Mouse (Mus musculus) limb, embryonic 11.5 days (tissue): ENCODE results near the gene H2afy2. TPM values are rescaled to one million over a fixed set of nuclear protein-coding genes. Genes with fewer than 3 reads are reported as not detected.

Experiments used
- ATAC-seq: fragments of 200-750 bp; cut with Nextera tagmentation; 2 replicates; pipeline ENCODE4 v1.8.0; 2017; ENCODE audit warnings: low read depth; ENCODE audit not compliant: insufficient number of reproducible peaks, low FRiP score, low TSS enrichment
- DNase-seq: peaks from one replicate; pipeline ENCODE4 v3.0.0-alpha.2; 2015; ENCODE audit warnings: low spot score
- H3K27ac ChIP-seq: fragments of 300-500 bp; sonication (generic); replicated peaks from 2 replicates; pipeline ENCODE4 v1.5.1; 2014; ENCODE audit warnings: low read depth, mild to moderate bottlenecking, low read length
- H3K27me3 ChIP-seq: fragments of 300-500 bp; sonication (generic); 2 replicates; pipeline ENCODE4 v1.6.1; 2014; ENCODE audit warnings: mild to moderate bottlenecking, low read length, mixed read lengths; ENCODE audit not compliant: control insufficient read depth, insufficient read depth
- H3K36me3 ChIP-seq: fragments of 300-500 bp; sonication (generic); 2 replicates; pipeline ENCODE4 v1.6.1; 2014; ENCODE audit warnings: mild to moderate bottlenecking, low read length, moderate library complexity, mixed read lengths; ENCODE audit not compliant: control insufficient read depth, insufficient read depth
- H3K4me1 ChIP-seq: fragments of 300-500 bp; sonication (generic); 2 replicates; pipeline ENCODE4 v1.6.1; 2014; ENCODE audit warnings: low read length, mixed read lengths; ENCODE audit not compliant: control insufficient read depth, insufficient read depth
- H3K4me2 ChIP-seq: fragments of 300-500 bp; sonication (generic); 2 replicates; pipeline ENCODE4 v1.6.1; 2014; ENCODE audit warnings: low read depth, mild to moderate bottlenecking, moderate library complexity; ENCODE audit not compliant: severe bottlenecking
- H3K4me3 ChIP-seq: fragments of 300-500 bp; sonication (generic); 2 replicates; pipeline ENCODE4 v1.5.1; 2014; ENCODE audit warnings: low read depth, low read length
- H3K9ac ChIP-seq: fragments of 300-500 bp; sonication (generic); 2 replicates; pipeline ENCODE4 v1.6.1; 2014; ENCODE audit warnings: mild to moderate bottlenecking, low read length
- H3K9me3 ChIP-seq: fragments of 300-500 bp; sonication (generic); 2 replicates; pipeline ENCODE4 v1.6.1; 2016; ENCODE audit warnings: low read length; ENCODE audit not compliant: control insufficient read depth
- WGBS: fragments of 180-500 bp; shearing (Covaris S2); extraction: QIAGEN DNeasy Blood & Tissue Kit; methylation state at CpG from one replicate; pipeline ENCODE4 v1.1.7; 2014; 5-methylcytosine and 5-hydroxymethylcytosine counted together
- microRNA-seq: library from miRNA; unstranded; fragments of <30 nt; microRNA quantifications from one replicate; pipeline ENCODE4, GENCODE M21; 2016
- polyA plus RNA-seq: library from polyadenylated mRNA; unstranded; fragments of >200 nt; fragmentation: Nextera tagmentation; extraction: Ambion mirVana; gene quantifications from 2 replicates; pipeline ENCODE4 v1.2.1, GENCODE M21; 2014

The H2afy2 gene
- polyA plus RNA-seq, 1 experiment from 2014 or later: 249 TPM

- H3K27me3 ChIP-seq: no peaks in the 10 kb centered on the region
- DNase-seq: peak; percentile 94
- no peak within 1 kb of the TSS for H3K27ac ChIP-seq
- H3K36me3 ChIP-seq: peaks cover 21% of the 10 kb centered on the region
- H3K4me1 ChIP-seq: peaks cover 13% of the 10 kb centered on the region
- H3K9ac ChIP-seq: peak within 1 kb of the TSS; percentile 74
- WGBS: 1% methylated on average over 42 of the region's 42 CpGs
- peak within 1 kb of the TSS; percentile 96 for H3K4me3 ChIP-seq
- peak; percentile 93 for ATAC-seq
- no peaks in the 10 kb centered on the region for H3K9me3 ChIP-seq
- H3K4me2 ChIP-seq: peak within 1 kb of the TSS; percentile 97
These were observed 88.9 kb downstream of the H2afy2 start, which contains the start of gene Tysnd1 for GRCm38 (mm10) chr10:61694870-61695670. Gene Tysnd1 (plus strand): TSS chr10:61695514.

DNA sequence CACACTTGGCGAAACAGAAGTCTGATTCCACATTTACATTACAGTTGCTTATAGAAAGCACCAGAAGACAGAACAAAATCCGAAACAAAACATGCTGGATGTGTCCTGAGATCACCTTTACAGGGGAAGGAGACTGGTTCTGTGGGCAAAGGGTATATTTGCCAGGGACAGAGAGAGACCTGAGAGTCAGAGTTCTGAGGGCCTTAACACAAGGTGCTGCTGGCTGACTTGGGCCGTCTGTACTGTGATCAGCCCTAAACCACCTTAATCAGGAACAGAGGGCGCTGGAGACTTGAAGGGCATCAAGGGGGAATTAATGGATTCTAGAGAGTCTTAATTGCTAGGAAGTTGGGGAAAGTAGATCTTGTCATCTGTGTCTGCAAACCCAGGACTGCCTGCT, 90.4 kb downstream of the H2afy2 start:
- WGBS: 60% methylated on average over 4 of the region's 4 CpGs
- no peak overlapping the region for H3K4me2 ChIP-seq
- DNase-seq: no peak
- no peaks in the 10 kb centered on the region for H3K27me3 ChIP-seq
- H3K9ac ChIP-seq: no peak overlapping the region
- ATAC-seq: no peak
- H3K27ac ChIP-seq: no peak overlapping the region
- H3K36me3 ChIP-seq: peaks cover 30% of the 10 kb centered on the region
- H3K4me3 ChIP-seq: no peak overlapping the region
- H3K4me1 ChIP-seq: peaks cover 13% of the 10 kb centered on the region
- no peaks in the 10 kb centered on the region for H3K9me3 ChIP-seq

DNA sequence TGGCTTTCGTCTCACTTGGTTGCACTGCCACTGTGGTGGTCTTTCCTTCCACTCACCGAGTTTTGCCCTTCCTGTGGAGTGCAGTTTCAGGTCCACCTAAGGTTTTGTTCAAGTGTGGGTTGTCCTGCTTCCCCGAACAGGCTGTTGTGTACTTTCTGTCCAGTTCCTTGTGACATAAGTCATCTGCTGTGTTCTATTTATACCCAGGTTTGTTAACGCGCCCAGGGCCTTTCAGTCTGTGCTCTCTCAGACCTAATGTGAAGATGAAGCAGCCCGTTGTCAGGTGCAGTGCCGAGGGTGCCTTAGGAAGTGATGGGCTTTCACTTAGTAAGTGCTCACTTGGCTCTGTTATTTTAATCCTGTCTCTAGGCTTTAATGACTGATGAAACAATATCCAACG, 94.5 kb downstream of the H2afy2 start:
- Histone ChIP-seq H3K4me3 (no peak overlapping the region), H3K4me1 (no peaks in the 10 kb centered on the region), H3K4me2 (no peak overlapping the region), H3K27ac (no peak overlapping the region), H3K36me3 (peaks cover 35% of the 10 kb centered on the region), H3K27me3 (no peaks in the 10 kb centered on the region), H3K9ac (no peak overlapping the region), H3K9me3 (no peaks in the 10 kb centered on the region)
- ATAC-seq (no peak), DNase-seq (no peak)
- 90% methylated on average over 8 of the region's 8 CpGs for WGBS

Small RNA genes lying within 50 kb of the gene (microRNA-seq; reads per million reads assigned to microRNA genes)
- gene Mir5108: not detected

Other genes starting within 250 kb of the H2afy2 start
- gene Npffr1, start 188.7 kb downstream of the H2afy2 start, polyA plus RNA-seq: not detected in 2 replicates
- 314 and 321 TPM in 2 replicates for gene Ppa1, start 135.6 kb downstream of the H2afy2 start, polyA plus RNA-seq
- 245 and 250 TPM in 2 replicates for gene Sar1a, start 103.8 kb downstream of the H2afy2 start, polyA plus RNA-seq
- gene Tysnd1, start 88.6 kb downstream of the H2afy2 start, polyA plus RNA-seq: 36.3 and 36.6 TPM in 2 replicates
- gene Aifm2, start 68.9 kb downstream of the H2afy2 start, polyA plus RNA-seq: 8.2 TPM in 2 replicates
- 1.0 and 1.3 TPM in 2 replicates for gene Col13a1, start 195.0 kb upstream of the H2afy2 start, polyA plus RNA-seq